Comparison of ENCODE assay signal across 8 mouse cellular contexts in genomic region chr10:56378648-56379254, GRCm38 (mm10). TPM values are rescaled to one million over a fixed set of nuclear protein-coding genes. Genes with fewer than 3 reads are reported as not detected.
DNase-seq lines count a peak whose midpoint lies in the region; ATAC-seq lines count a peak whose summit lies in the region.

No protein-coding gene starts in this region.

- peak; percentile 81 for ATAC-seq in forebrain, embryonic 15.5 days (replicated peaks)
- peak; percentile 40 for ATAC-seq in megakaryocyte-erythroid progenitor cell, adult 5-6 weeks (replicated peaks; ENCODE audit: low FRiP score, low TSS enrichment, poor library complexity, severe bottlenecking)

- H3K9ac ChIP-seq in forebrain, embryonic 15.5 days (replicated peaks): peak overlapping the region; percentile 55

- intact Hi-C loops in left cerebral cortex, postnatal 25 days (cut with DNase I): loop anchor here (5.0 to 10.0 kb wide), 4 partner anchors 164 to 466 kb away; no protein-coding TSS in a partner anchor

- peak; percentile 10 to 14 for DNase-seq in left cerebral cortex, postnatal 25 days (ENCODE audit: low spot score in 2 of 2)
- DNase-seq in left cerebral cortex, adult 9 months (ENCODE audit: low spot score in 2 of 2): no peak
- DNase-seq in adrenal gland, adult 8-10 months: peak; percentile 40
- peak; percentile 78 for DNase-seq in hindbrain, embryonic 10.5 days (ENCODE audit: low spot score)
- DNase-seq in limb, embryonic 10.5 days (ENCODE audit: low spot score): peak; percentile 84
- peak; percentile 76 for DNase-seq in testis, postnatal 10 days (ENCODE audit: low spot score)

- peak overlapping the region; percentile 51 for H3K4me3 ChIP-seq in forebrain, embryonic 15.5 days
- H3K4me3 ChIP-seq in hindbrain, embryonic 10.5 days: peak overlapping the region; percentile 72
- H3K4me3 ChIP-seq in limb, embryonic 10.5 days: peak overlapping the region; percentile 79

- H3K27me3 ChIP-seq in forebrain, embryonic 15.5 days: peaks cover 10% of the 10 kb centered on the region; the same call in 1 of the 2 replicates
- H3K27me3 ChIP-seq in hindbrain, embryonic 10.5 days (ENCODE audit: insufficient read depth, poor library complexity, severe bottlenecking): no peaks in the 10 kb centered on the region
- H3K27me3 ChIP-seq in limb, embryonic 10.5 days (ENCODE audit: low read depth, poor library complexity, severe bottlenecking): no peaks in the 10 kb centered on the region

- H3K9me3 ChIP-seq in forebrain, embryonic 15.5 days: no peaks in the 10 kb centered on the region
- H3K9me3 ChIP-seq in hindbrain, embryonic 10.5 days: no peaks in the 10 kb centered on the region
- H3K9me3 ChIP-seq in limb, embryonic 10.5 days (replicated peaks): no peaks in the 10 kb centered on the region

- H3K4me1 ChIP-seq in forebrain, embryonic 15.5 days: peaks cover 29% of the 10 kb centered on the region
- H3K4me1 ChIP-seq in hindbrain, embryonic 10.5 days (replicated peaks): peaks cover 33% of the 10 kb centered on the region
- peaks cover 26% of the 10 kb centered on the region for H3K4me1 ChIP-seq in limb, embryonic 10.5 days

- H3K36me3 ChIP-seq in forebrain, embryonic 15.5 days: no peaks in the 10 kb centered on the region
- peaks cover 12% of the 10 kb centered on the region for H3K36me3 ChIP-seq in hindbrain, embryonic 10.5 days
- H3K36me3 ChIP-seq in limb, embryonic 10.5 days: peaks cover 23% of the 10 kb centered on the region

- peak overlapping the region; percentile 61 for H3K27ac ChIP-seq in forebrain, embryonic 15.5 days (replicated peaks)
- H3K27ac ChIP-seq in hindbrain, embryonic 10.5 days: peak overlapping the region; percentile 95
- peak overlapping the region; percentile 97 for H3K27ac ChIP-seq in limb, embryonic 10.5 days

- H3K4me2 ChIP-seq in forebrain, embryonic 15.5 days (replicated peaks): peak overlapping the region; percentile 92

- WGBS in forebrain, embryonic 15.5 days: under 1% methylated on average over 35 of the region's 35 CpGs
- WGBS in hindbrain, embryonic 10.5 days: under 1% methylated on average over 35 of the region's 35 CpGs
- WGBS in limb, embryonic 10.5 days: under 1% methylated on average over 35 of the region's 35 CpGs

RNA-seq across cellular contexts. Expression of gene Gja1, which starts 1.6 kb away (rescaled TPM):
- 100 to 1,000 TPM; 191 to 208 TPM for total RNA-seq in left cerebral cortex, postnatal 25 days (2021)
- 100 to 1,000 TPM in 3 of 4 experiments, 10 to 100 TPM in 1; 75.2 to 356 (median 209) TPM for total RNA-seq in adrenal gland, adult 8-10 months (2022)
- polyA plus RNA-seq in forebrain, embryonic 15.5 days (2015; fragmentation: Nextera tagmentation; extraction: Ambion mirVana): 71.5 and 77.7 TPM in 2 replicates
- 103 and 147 TPM in 2 replicates for polyA plus RNA-seq in hindbrain, embryonic 10.5 days (2016; fragmentation: Nextera tagmentation; extraction: Ambion mirVana)
- polyA plus RNA-seq in limb, embryonic 10.5 days (2016; fragmentation: Nextera tagmentation; extraction: Ambion mirVana): 203 and 246 TPM in 2 replicates
- total RNA-seq in megakaryocyte-erythroid progenitor cell, adult 5-6 weeks (2014; fragmentation: Nextera tagmentation): 18.5 and 19.3 TPM in 2 replicates
- 35.0 and 35.8 TPM in 2 replicates for total RNA-seq in megakaryocyte-erythroid progenitor cell, adult 5-6 weeks (2017)

Comparison
In these comparisons a context has a peak if more than half of its experiments do, and no peak if none do; other contexts are left out.
1. DNase-seq: peak in left cerebral cortex, postnatal 25 days (2 of 2), adrenal gland, adult 8-10 months (single experiment), hindbrain, embryonic 10.5 days (single experiment), limb, embryonic 10.5 days (single experiment) and testis, postnatal 10 days (single experiment); none in left cerebral cortex, adult 9 months (0 of 2).
2. Peak in every context shown above with its lines, with median percentiles within 50 percentile points of each other: H3K27ac ChIP-seq and H3K4me3 ChIP-seq.